ENCODE assay signal across 8 mouse cellular contexts in genomic region chr10:127509051-127509836, GRCm38 (mm10). TPM values are rescaled to one million over a fixed set of nuclear protein-coding genes. Genes with fewer than 3 reads are reported as not detected.
DNase-seq lines count a peak whose midpoint lies in the region; ATAC-seq and TF ChIP-seq lines count a peak whose summit lies in the region.

No protein-coding gene starts in this region.

- no peaks in the 10 kb centered on the region for H3K36me3 ChIP-seq in G1E (replicated peaks)
- H3K36me3 ChIP-seq in forebrain, embryonic 16.5 days (ENCODE audit: control insufficient read depth, insufficient read depth) = no peaks in the 10 kb centered on the region
- 0 out of 2 replicates have a peak, but pooled peaks cover 7% of the 10 kb centered on the region for H3K36me3 ChIP-seq in lung, embryonic 14.5 days (ENCODE audit: insufficient read depth)
- no peaks in the 10 kb centered on the region for H3K36me3 ChIP-seq in thymus, adult 2 months (ENCODE audit: control insufficient read depth, insufficient read depth, low read length)

- peak overlapping the region; percentile 67; the same call in 1 of the 2 replicates for H3K4me3 ChIP-seq in G1E (ENCODE audit: low read depth, low read length)
- peak overlapping the region; percentile 43 for H3K4me3 ChIP-seq in forebrain, embryonic 16.5 days (replicated peaks; ENCODE audit: low read length)
- H3K4me3 ChIP-seq in lung, embryonic 14.5 days (ENCODE audit: low read depth, low read length) = peak overlapping the region; percentile 31
- H3K4me3 ChIP-seq in olfactory bulb, adult 2 months (ENCODE audit: insufficient read depth, low read depth, low read length) = peak overlapping the region; percentile 47
- no peak overlapping the region for H3K4me3 ChIP-seq in thymus, adult 2 months (ENCODE audit: control insufficient read depth, insufficient read depth, low read length)

- H3K9ac ChIP-seq in forebrain, embryonic 16.5 days (replicated peaks; ENCODE audit: low read depth, low read length) = peak overlapping the region; percentile 55
- no peak overlapping the region for H3K9ac ChIP-seq in lung, embryonic 14.5 days

- peak; percentile 68 for TF ChIP-seq CTCF in G1E (IDR thresholded peaks at IDR 0.05; ENCODE audit: low read depth, low read length)
- TF ChIP-seq CTCF in lung, embryonic 14.5 days (IDR thresholded peaks at IDR 0.05; ENCODE audit: low read depth) = peak; percentile 94
- TF ChIP-seq CTCF in olfactory bulb, adult 2 months (IDR thresholded peaks at IDR 0.05; ENCODE audit: insufficient read depth, low read depth, low read length) = peak; percentile 81
- peak; percentile 82; the same call in 1 of the 2 replicates for TF ChIP-seq CTCF in thymus, adult 2 months (IDR thresholded peaks at IDR 0.05; ENCODE audit: borderline replicate concordance, control insufficient read depth, extremely low read depth, insufficient read depth, low read length, poor library complexity)

- peak overlapping the region; percentile 99 for H3K27ac ChIP-seq in forebrain, embryonic 16.5 days (ENCODE audit: low read length)
- no peak overlapping the region for H3K27ac ChIP-seq in lung, embryonic 14.5 days (ENCODE audit: low read depth)
- H3K27ac ChIP-seq in olfactory bulb, adult 2 months (ENCODE audit: insufficient read depth, low read depth, low read length) = peak overlapping the region; percentile 96
- no peak overlapping the region for H3K27ac ChIP-seq in thymus, adult 2 months (ENCODE audit: control insufficient read depth, insufficient read depth, low read length)

- no peaks in the 10 kb centered on the region for H3K9me3 ChIP-seq in G1E (replicated peaks)
- H3K9me3 ChIP-seq in forebrain, embryonic 16.5 days (ENCODE audit: control insufficient read depth, low read length) = no peaks in the 10 kb centered on the region
- H3K9me3 ChIP-seq in lung, embryonic 14.5 days (ENCODE audit: low read depth, low read length) = no peaks in the 10 kb centered on the region

- DNase-seq in G1E (ENCODE audit: low spot score) = no peak
- DNase-seq in cerebellum, adult 11-12 months = peak; percentile 97
- DNase-seq in layer of hippocampus, adult 8-10 months (ENCODE audit: low spot score in 2 of 2) = peak; percentile 67 to 81
- DNase-seq in lung, embryonic 14.5 days = peak; percentile 95
- peak; percentile 90 for DNase-seq in thymus, adult 2 months

- peaks cover 61% of the 10 kb centered on the region for H3K4me1 ChIP-seq in G1E (ENCODE audit: insufficient read depth, low read depth, low read length)
- peaks cover 61% of the 10 kb centered on the region for H3K4me1 ChIP-seq in forebrain, embryonic 16.5 days (replicated peaks; ENCODE audit: control insufficient read depth, insufficient read depth, low read length)
- H3K4me1 ChIP-seq in lung, embryonic 14.5 days (ENCODE audit: insufficient read depth) = peaks cover 11% of the 10 kb centered on the region; the same call in 1 of the 2 replicates
- peaks cover 72% of the 10 kb centered on the region for H3K4me1 ChIP-seq in olfactory bulb, adult 2 months (ENCODE audit: control insufficient read depth, insufficient read depth, low read length)
- peaks cover 38% of the 10 kb centered on the region for H3K4me1 ChIP-seq in thymus, adult 2 months (replicated peaks; ENCODE audit: control insufficient read depth, insufficient read depth, low read length)

- H3K4me2 ChIP-seq in forebrain, embryonic 16.5 days (ENCODE audit: low read length) = peak overlapping the region; percentile 73
- H3K4me2 ChIP-seq in lung, embryonic 14.5 days = peak overlapping the region; percentile 63

- TF ChIP-seq POLR2A in olfactory bulb, adult 2 months (IDR thresholded peaks at IDR 0.05; ENCODE audit: insufficient read depth, low read depth, low read length) = no peak
- TF ChIP-seq POLR2A in thymus, adult 2 months (IDR thresholded peaks at IDR 0.05; ENCODE audit: control insufficient read depth, extremely low read depth, insufficient read depth, low read length, poor library complexity) = no peak

- ATAC-seq in G1E (ENCODE audit: extremely low read depth, insufficient number of reproducible peaks, low FRiP score, poor library complexity, severe bottlenecking) = no peak
- peak; percentile 62 for ATAC-seq in forebrain, embryonic 16.5 days
- ATAC-seq in hematopoietic stem cell, adult 5-6 weeks (replicated peaks in 1 of 2; ENCODE audit: insufficient read depth in 1 of 2, low FRiP score in 2 of 2, low TSS enrichment in 1 of 2, low read depth in 1 of 2, poor library complexity in 2 of 2, severe bottlenecking in 2 of 2) = peak; percentile 13 to 54; a peak in 2 of 4 replicates
- peak; percentile 32 for ATAC-seq in lung, embryonic 14.5 days (ENCODE audit: insufficient read depth)

- peaks cover 66% of the 10 kb centered on the region for H3K27me3 ChIP-seq in G1E (ENCODE audit: insufficient read depth, low read length)
- no peaks in the 10 kb centered on the region for H3K27me3 ChIP-seq in forebrain, embryonic 16.5 days (replicated peaks; ENCODE audit: control insufficient read depth, insufficient read depth, low read length)
- H3K27me3 ChIP-seq in lung, embryonic 14.5 days (ENCODE audit: insufficient read depth, low read length) = peaks cover 63% of the 10 kb centered on the region
- peaks cover 5% of the 10 kb centered on the region; the same call in 1 of the 2 replicates for H3K27me3 ChIP-seq in thymus, adult 2 months (ENCODE audit: control insufficient read depth, insufficient read depth, low read length)

- WGBS in forebrain, embryonic 16.5 days = under 1% methylated on average over 32 of the region's 35 CpGs
- WGBS in lung, embryonic 14.5 days = under 1% methylated on average over 35 of the region's 35 CpGs
- 2% methylated on average over 35 of the region's 35 CpGs for WGBS in olfactory bulb, adult 2 months
- WGBS in thymus, adult 2 months = 3% methylated on average over 35 of the region's 35 CpGs

RNA-seq across cellular contexts. Expression of gene Ndufa4l2, which starts 5.5 kb away (rescaled TPM):
- total RNA-seq in G1E (2014; fragmentation: Nextera tagmentation) (976 and 1,076 TPM in 2 replicates), G1E (2017) (238 and 262 TPM in 2 replicates)
- 1,245 and 1,719 TPM in 2 replicates for polyA plus RNA-seq in G1E (2012)
- 17.6 and 21.3 TPM in 2 replicates for polyA plus RNA-seq in forebrain, embryonic 16.5 days (2015; fragmentation: Nextera tagmentation; extraction: Ambion mirVana)
- total RNA-seq in hematopoietic stem cell, adult 5-6 weeks (2017) = not detected in 2 replicates
- 1 to 10 TPM; 2.9 to 4.4 (median 3.6) TPM for total RNA-seq in layer of hippocampus, adult 8-10 months (2022)
- polyA plus RNA-seq in lung, embryonic 14.5 days (2014; fragmentation: Nextera tagmentation; extraction: Ambion mirVana) = 36.4 and 44.9 TPM in 2 replicates
- not detected in 2 replicates for polyA plus RNA-seq in olfactory bulb, adult 2 months (2012; ENCODE audit: insufficient read depth, insufficient read length, low replicate concordance, missing spikeins)
- 6.2 and 13.5 TPM in 2 replicates for polyA plus RNA-seq in thymus, adult 2 months (2012; rRNA removed)

RNA-seq across cellular contexts. Expression of gene Stac3, which starts 7.8 kb away (rescaled TPM):
- total RNA-seq in G1E (2014; fragmentation: Nextera tagmentation) (1.2 TPM in 1 of 2 replicates, not detected in the other), G1E (2017) (0.60 and 0.93 TPM in 2 replicates)
- polyA plus RNA-seq in G1E (2012) = 0.07 and 0.17 TPM in 2 replicates
- 0.98 and 1.8 TPM in 2 replicates for polyA plus RNA-seq in forebrain, embryonic 16.5 days (2015; fragmentation: Nextera tagmentation; extraction: Ambion mirVana)
- total RNA-seq in hematopoietic stem cell, adult 5-6 weeks (2017) = 1.6 TPM in 1 of 2 replicates, not detected in the other
- total RNA-seq in layer of hippocampus, adult 8-10 months (2022) = 1 to 10 TPM; 2.1 to 3.5 (median 2.8) TPM
- polyA plus RNA-seq in lung, embryonic 14.5 days (2014; fragmentation: Nextera tagmentation; extraction: Ambion mirVana) = 0.12 TPM in 1 of 2 replicates, not detected in the other
- not detected in 2 replicates for polyA plus RNA-seq in olfactory bulb, adult 2 months (2012; ENCODE audit: insufficient read depth, insufficient read length, low replicate concordance, missing spikeins)
- 2.2 and 3.9 TPM in 2 replicates for polyA plus RNA-seq in thymus, adult 2 months (2012; rRNA removed)

RNA-seq across cellular contexts. Expression of gene Shmt2, which starts 13.0 kb away (rescaled TPM):
- total RNA-seq in G1E (2014; fragmentation: Nextera tagmentation) (338 and 343 TPM in 2 replicates), G1E (2017) (238 and 271 TPM in 2 replicates)
- polyA plus RNA-seq in G1E (2012) = 622 and 702 TPM in 2 replicates
- polyA plus RNA-seq in forebrain, embryonic 16.5 days (2015; fragmentation: Nextera tagmentation; extraction: Ambion mirVana) = 78.9 and 80.4 TPM in 2 replicates
- 72.9 and 77.9 TPM in 2 replicates for total RNA-seq in hematopoietic stem cell, adult 5-6 weeks (2017)
- total RNA-seq in layer of hippocampus, adult 8-10 months (2022) = 10 to 100 TPM; 21.7 to 31.3 (median 29.1) TPM
- 99.6 and 101 TPM in 2 replicates for polyA plus RNA-seq in lung, embryonic 14.5 days (2014; fragmentation: Nextera tagmentation; extraction: Ambion mirVana)
- not detected in 2 replicates for polyA plus RNA-seq in olfactory bulb, adult 2 months (2012; ENCODE audit: insufficient read depth, insufficient read length, low replicate concordance, missing spikeins)
- 171 and 198 TPM in 2 replicates for polyA plus RNA-seq in thymus, adult 2 months (2012; rRNA removed)

RNA-seq across cellular contexts. Expression of gene Nxph4, which starts 25.1 kb away (rescaled TPM):
- total RNA-seq in G1E (2014; fragmentation: Nextera tagmentation) (not detected in 2 replicates), G1E (2017) (0.06 and 0.11 TPM in 2 replicates)
- 0.22 and 0.40 TPM in 2 replicates for polyA plus RNA-seq in G1E (2012)
- polyA plus RNA-seq in forebrain, embryonic 16.5 days (2015; fragmentation: Nextera tagmentation; extraction: Ambion mirVana) = 32.5 and 36.0 TPM in 2 replicates
- 0.31 TPM in 1 of 2 replicates, not detected in the other for total RNA-seq in hematopoietic stem cell, adult 5-6 weeks (2017)
- total RNA-seq in layer of hippocampus, adult 8-10 months (2022) = 1 to 10 TPM; 1.9 to 2.7 (median 2.3) TPM
- polyA plus RNA-seq in lung, embryonic 14.5 days (2014; fragmentation: Nextera tagmentation; extraction: Ambion mirVana) = 0.14 and 0.22 TPM in 2 replicates
- not detected in 2 replicates for polyA plus RNA-seq in olfactory bulb, adult 2 months (2012; ENCODE audit: insufficient read depth, insufficient read length, low replicate concordance, missing spikeins)
- 0.06 and 0.20 TPM in 2 replicates for polyA plus RNA-seq in thymus, adult 2 months (2012; rRNA removed)

Comparison
In these comparisons a context has a peak if more than half of its experiments do, and no peak if none do; other contexts are left out.
1. H3K27ac ChIP-seq: peak in forebrain, embryonic 16.5 days (single experiment) and olfactory bulb, adult 2 months (single experiment); none in lung, embryonic 14.5 days (single experiment) and thymus, adult 2 months (single experiment).
2. RNA of gene Ndufa4l2, which starts 5.5 kb away (polyA plus RNA-seq): 1,245 to 1,719 TPM in G1E; 36.4 to 44.9 TPM in lung, embryonic 14.5 days, 17.6 to 21.3 TPM in forebrain, embryonic 16.5 days, 6.2 to 13.5 TPM in thymus, adult 2 months and not detected in olfactory bulb, adult 2 months; every median in the first group is over 10 times any median in the second.
3. Peak in every context shown above with its lines, with median percentiles within 50 percentile points of each other: CTCF ChIP-seq.